Mouse (Mus musculus): ENCODE results near the gene Nf1.
A peak's percentile ranks its signal among the peaks of the same experiment; 100 is the strongest.

Gene Nf1

DNA sequence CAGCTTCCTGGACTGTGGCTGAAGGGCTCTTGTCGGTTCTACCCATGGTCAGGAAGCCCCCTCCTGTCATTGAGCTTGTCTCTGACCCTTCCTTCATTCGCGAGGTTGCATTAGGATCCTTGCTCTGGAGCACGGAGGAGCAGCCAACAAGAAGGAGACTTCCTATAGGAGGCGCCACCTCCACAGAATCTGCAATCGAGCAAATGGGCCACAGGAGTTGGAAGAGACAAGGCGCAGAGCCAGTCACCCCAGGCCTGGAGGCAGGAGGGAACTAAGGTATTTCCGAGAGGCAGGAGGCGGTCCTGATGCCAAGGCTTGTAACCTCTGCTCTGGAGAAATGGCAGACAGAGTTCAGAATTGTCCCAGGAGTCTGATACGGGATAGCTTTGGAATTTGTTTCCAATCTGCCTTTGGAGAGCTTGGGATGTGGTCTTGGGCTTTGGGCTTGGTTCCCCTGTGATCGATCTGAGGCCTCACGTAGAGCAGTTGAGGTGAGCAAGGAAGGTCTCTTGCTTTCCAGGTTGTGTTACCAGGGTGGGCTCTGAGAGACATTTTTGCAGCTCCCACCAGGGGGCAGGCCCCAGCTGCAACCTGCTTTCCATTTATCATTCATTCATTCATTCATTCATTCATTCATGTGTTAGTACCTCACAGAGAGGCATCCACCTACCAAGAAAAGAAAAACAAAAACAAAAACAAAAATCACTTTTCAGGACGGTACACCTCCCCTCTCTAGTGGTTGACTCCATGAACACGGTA lies 250.0 kb downstream of the Nf1 start:
- no peak for DNase-seq (ENCODE audit: low spot score)

- no peak for DNase-seq (ENCODE audit: low spot score)
These were observed 251.4 kb downstream of the Nf1 start, which contains the start of gene Rab11fip4 for GRCm38 (mm10) chr11:79590664-79591590. Gene Rab11fip4 (plus strand): TSS chr11:79591212.

DNA sequence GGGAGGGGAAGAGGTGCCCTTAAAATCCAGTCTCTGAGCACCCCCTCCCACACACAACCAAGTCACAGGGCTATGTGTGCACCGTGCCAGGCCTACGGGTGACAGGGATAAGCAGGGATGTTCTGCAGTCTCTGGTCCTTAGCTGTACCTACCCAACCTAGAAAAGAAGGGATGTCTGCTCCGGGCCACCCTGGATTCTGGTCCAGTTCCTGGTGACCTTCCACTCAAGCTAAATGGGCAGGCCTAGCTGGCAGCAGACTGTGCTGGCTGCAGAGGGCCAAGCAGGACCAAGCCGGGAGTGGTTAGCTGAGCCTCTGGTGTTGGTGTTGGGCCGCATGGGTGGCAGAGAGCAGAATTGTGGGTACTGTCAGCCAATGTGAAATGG lies 252.1 kb downstream of the Nf1 start:
- DNase-seq (ENCODE audit: low spot score), result no peak

- no peak for DNase-seq (ENCODE audit: low spot score)
These were observed 254.0 kb downstream of the Nf1 start for GRCm38 (mm10) chr11:79593495-79593894.

GRCm38 (mm10) chr11:79610454-79610853 lies 271.0 kb downstream of the Nf1 start:
- no peak for DNase-seq (ENCODE audit: low spot score)

DNA sequence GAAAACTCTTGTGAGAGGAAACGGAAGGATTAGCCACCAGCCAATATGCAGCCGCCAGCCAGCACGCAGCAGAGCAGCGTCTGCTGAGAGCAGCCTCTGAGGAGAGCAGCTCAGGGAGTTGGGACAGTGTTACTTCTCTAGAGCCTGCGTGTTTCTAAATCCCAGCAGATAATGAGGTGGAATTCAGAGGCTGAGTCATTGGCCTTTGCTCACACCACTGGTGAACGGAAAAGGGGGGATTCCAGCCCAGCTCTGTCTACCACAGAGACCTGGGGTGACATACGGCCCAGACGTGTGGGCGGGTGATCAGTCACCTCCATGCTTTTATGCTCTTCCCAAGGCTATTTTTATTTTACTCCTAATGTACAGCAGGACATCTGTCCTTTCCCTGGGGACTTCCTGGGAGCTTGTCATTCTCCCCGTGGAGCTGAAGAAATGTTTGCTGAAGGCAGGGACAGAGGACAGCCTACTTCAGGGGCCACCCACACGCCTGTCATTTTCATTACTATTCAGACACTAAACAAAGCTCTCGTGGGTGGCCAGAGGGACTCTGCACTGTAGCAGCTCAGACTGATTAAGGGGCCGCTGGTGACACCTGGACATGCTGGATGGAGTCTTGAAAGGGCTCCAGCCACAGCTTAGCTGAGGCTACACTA lies 271.6 kb downstream of the Nf1 start:
- no peak for DNase-seq (ENCODE audit: low spot score)

- no peak for DNase-seq (ENCODE audit: low spot score)
These were observed 272.6 kb downstream of the Nf1 start for GRCm38 (mm10) chr11:79612046-79612600.

- no peak for DNase-seq (ENCODE audit: low spot score)
These were observed 273.6 kb downstream of the Nf1 start for GRCm38 (mm10) chr11:79613084-79613483.

GRCm38 (mm10) chr11:79613711-79614110 lies 274.2 kb downstream of the Nf1 start:
- DNase-seq (ENCODE audit: low spot score), result no peak

- DNase-seq (ENCODE audit: low spot score), result no peak
These were observed 275.4 kb downstream of the Nf1 start for GRCm38 (mm10) chr11:79614880-79615279.

- no peak for DNase-seq (ENCODE audit: low spot score)
These were observed 276.4 kb downstream of the Nf1 start for GRCm38 (mm10) chr11:79615871-79616270.

DNA sequence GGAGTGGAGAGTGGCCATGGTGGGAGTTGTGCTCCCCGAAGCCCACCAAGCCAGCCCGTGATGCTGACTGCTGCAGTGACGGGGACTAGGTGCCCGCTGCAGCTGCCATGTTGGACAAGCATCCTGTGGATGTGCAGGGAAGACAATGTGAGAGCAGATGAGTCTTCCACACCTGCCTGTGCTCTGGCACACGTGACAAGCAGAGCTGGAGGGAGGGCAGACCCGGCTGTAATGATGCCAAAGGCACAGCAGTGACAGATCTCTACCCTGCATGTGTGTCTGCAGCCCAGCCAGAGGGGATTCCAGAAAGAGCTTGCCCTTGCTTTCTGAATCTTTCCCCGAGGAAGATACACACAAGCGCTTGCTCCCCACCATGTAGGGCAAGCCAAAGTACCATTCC lies 278.5 kb downstream of the Nf1 start:
- DNase-seq (ENCODE audit: low spot score), result no peak

GRCm38 (mm10) chr11:79623029-79623428 lies 283.5 kb downstream of the Nf1 start:
- DNase-seq (ENCODE audit: low spot score), result no peak

- DNase-seq (ENCODE audit: low spot score), result peak; percentile 64
These were observed 285.4 kb downstream of the Nf1 start for GRCm38 (mm10) chr11:79624801-79625302.

DNA sequence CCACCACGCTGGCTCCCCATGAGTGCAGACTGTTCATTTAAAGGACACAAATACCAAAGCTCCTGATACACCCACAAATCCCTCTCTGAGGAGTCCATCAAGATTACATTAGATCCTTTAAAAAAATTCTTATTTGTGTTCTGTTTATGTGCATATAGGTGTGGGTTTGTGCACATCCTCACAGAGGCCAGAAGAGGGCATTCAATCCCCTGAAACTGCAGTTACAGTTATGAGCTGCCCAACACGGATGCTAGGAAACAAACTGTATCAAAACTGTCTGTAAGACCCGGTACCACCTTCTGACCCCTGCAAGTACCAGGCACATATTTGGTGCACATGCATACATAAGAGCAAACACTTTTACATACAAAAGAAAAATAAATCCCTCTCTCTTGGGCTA lies 289.2 kb downstream of the Nf1 start:
- no peak for DNase-seq (ENCODE audit: low spot score)

- DNase-seq (ENCODE audit: low spot score), result no peak
These were observed 290.4 kb downstream of the Nf1 start for GRCm38 (mm10) chr11:79629752-79630374.

- no peak for DNase-seq (ENCODE audit: low spot score)
These were observed 291.0 kb downstream of the Nf1 start for GRCm38 (mm10) chr11:79630521-79630920.

Measured in urinary bladder, postnatal 14 days (tissue).